Mouse (Mus musculus): ENCODE results near the gene Dusp3.

DNA sequence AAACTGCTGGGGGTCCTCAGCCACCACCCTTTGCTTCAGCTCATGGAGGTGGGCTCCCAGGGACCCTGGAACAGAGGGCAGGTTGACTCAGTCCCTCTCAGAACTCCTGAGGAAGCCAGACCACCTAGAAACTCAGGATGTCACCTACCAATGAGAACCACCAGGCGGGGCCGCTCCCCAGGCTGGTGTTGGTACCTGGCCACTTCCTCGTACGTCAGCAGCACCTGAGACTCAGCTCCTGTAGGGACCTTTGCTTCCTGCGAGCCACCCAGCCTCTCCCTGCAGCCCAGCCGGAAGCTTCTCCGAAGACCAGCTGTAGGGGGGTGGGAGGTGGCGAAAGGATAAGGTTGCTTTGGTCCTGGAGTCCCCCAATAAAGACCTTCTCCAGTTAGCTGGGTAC lies 21.6 kb upstream of the Dusp3 start:
- TF ChIP-seq GATA1 (IDR thresholded peaks at IDR 0.05; ENCODE audit: low read length) (no peak), TAL1 (IDR thresholded peaks at IDR 0.05; ENCODE audit: low read length) (no peak)
